Mouse (Mus musculus): ENCODE data around the gene Agps.

- TF ChIP-seq CTCF (IDR thresholded peaks at IDR 0.05): no peak
- TF ChIP-seq EP300 (IDR thresholded peaks at IDR 0.05): no peak
Measured at GRCm38 (mm10) chr2:75950685-75951084, 118.7 kb downstream of the Agps start.
